Mouse (Mus musculus): ENCODE data around the gene Anxa4.

Anxa4 gene

DNA sequence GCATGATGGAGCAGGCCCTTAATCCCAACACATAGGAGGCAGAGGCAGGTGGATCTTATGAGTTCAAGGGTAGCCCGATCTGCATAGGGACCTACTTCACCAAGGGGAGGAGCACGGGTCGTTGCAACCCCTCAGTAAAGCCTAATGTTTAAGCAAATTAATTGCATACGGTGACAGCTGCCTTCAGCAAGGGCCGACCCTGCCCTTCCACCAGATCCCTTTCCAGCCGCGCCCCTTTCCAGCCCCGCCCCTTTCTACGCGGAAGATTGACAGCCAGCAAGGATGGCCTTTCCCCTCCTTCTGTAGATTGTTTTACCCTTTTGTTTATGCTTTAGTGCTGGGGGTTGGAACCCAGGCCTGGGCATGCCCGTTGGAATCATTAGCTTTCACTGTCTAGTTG lies 8.0 kb upstream of the Anxa4 start:
- whole genome bisulfite sequencing = 62% methylated on average over 11 of the region's 11 CpGs

DNA sequence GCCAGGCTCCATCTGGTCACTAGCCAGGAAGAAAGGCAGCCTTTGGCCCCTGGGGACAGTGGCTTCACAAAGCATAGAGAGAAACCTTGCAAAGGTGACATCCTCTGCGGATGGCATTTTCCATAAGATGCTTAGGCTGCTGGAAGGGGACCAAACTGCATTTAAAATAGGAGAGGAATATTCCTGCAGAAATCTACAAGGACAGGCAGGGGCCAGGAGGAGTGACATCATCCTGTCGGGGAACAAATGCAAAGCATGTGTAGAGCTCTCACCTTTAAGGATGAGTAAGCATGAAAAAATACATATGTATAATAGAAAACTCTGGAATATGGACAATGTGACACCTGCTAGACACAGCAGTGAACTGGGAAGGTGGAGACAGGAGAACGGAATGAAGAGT lies 7.1 kb upstream of the Anxa4 start:
- WGBS = 66% methylated on average over 3 of the region's 3 CpGs

- WGBS = 85% methylated on average over 4 of the region's 4 CpGs
These were observed 4.1 kb upstream of the Anxa4 start for GRCm38 (mm10) chr6:86797455-86797854.

GRCm38 (mm10) chr6:86793957-86794356 lies 573 bp upstream of the Anxa4 start:
- WGBS = 75% methylated on average over 5 of the region's 5 CpGs

GRCm38 (mm10) chr6:86790351-86790943 lies 2.9 kb downstream of the Anxa4 start:
- WGBS = 91% methylated on average over 10 of the region's 10 CpGs

GRCm38 (mm10) chr6:86788242-86788641 lies 5.1 kb downstream of the Anxa4 start:
- WGBS = 86% methylated on average over 4 of the region's 4 CpGs

DNA sequence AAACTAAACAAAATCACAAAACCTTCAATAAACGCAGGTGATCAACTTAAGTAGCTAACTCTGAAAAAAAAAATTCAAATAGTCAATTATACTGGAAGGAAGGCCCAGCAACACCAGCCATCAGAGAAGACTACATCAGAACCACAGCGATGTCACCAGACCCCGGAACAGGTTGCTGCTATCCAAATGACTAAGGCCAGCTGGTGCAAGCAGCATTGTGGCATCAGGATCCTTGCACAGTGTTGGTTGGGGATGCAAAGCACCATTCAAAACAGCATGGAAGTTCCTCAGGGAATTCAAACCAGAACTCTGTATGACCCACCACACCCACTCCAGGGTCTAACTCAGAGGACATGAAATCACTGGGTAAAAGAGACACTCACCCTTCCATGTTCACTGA lies 6.8 kb downstream of the Anxa4 start:
- 96% methylated on average over 3 of the region's 3 CpGs for WGBS

- 87% methylated on average over 3 of the region's 3 CpGs for WGBS
These were observed 8.6 kb downstream of the Anxa4 start for GRCm38 (mm10) chr6:86784739-86785138.

- 90% methylated on average over 2 of the region's 3 CpGs for WGBS
These were observed 11.0 kb downstream of the Anxa4 start for GRCm38 (mm10) chr6:86782342-86782741.

DNA sequence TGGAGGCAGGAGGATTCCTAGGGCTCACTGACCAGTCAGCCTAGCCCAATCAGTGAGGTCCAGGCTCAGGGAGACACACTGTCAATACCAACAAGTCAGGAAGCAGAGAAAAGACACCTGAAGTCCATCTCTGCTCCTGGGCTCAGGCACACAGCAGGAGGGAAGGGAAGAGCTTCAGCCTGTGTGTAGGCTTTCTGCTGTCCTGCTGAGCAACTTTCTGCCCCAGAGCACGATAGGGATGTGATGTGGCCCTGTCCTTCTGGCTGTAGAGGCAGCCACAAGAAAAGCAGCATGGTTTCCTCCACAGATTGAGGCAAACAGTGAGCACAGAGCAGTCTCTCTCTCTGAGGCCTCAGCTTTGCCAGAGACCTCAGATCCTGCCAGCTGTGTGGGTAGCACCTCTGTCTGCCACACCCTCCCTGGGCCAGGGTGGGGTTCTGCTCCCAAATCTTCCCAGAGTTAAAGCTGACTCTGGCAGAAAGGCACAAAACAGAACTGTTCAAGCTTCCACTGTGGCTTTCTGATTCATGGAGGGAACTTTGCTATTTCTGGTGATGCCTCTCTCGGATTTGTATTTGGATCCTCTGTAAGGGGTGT lies 11.9 kb downstream of the Anxa4 start:
- WGBS = 20% methylated on average over 2 of the region's 2 CpGs

DNA sequence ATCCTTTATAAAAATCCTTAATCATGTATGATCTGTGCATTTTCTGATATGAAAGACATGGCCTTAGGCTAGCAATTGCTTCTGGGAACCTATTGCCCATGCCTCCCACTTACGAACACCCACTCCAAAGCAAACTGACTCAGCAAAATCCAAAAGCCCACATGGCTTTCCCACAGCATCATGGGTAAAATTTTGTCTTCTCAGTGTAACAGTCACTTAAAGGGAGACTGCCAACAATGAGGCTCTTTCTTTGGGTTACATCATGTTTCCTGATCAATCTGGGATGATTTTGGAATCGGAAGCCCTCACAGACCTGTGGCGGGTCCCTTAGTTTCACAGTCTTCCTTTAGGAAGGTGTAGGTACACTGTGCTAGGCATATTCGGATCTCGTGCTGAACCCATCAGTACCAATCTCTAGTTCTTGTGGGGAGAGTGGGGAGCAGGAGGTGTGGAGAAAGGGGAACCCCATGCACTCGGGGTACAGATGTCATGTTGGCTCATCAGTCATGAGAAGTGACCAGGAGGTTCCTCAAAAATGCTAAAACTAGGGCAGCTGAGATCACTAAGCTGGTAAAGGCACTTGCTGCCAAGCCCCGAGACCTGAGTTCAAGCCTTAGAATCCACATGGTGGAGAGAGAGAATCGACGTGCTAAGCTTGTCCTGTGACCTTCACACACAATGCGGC lies 14.3 kb downstream of the Anxa4 start:
- WGBS = 89% methylated on average over 10 of the region's 10 CpGs

- 69% methylated on average over 3 of the region's 3 CpGs for WGBS
These were observed 16.2 kb downstream of the Anxa4 start for GRCm38 (mm10) chr6:86777181-86777580.

GRCm38 (mm10) chr6:86776706-86777071 lies 16.7 kb downstream of the Anxa4 start:
- WGBS = 33% methylated on average over 4 of the region's 4 CpGs

- WGBS = 50% methylated on average over 8 of the region's 8 CpGs
These were observed 17.2 kb downstream of the Anxa4 start for GRCm38 (mm10) chr6:86776001-86776705.

DNA sequence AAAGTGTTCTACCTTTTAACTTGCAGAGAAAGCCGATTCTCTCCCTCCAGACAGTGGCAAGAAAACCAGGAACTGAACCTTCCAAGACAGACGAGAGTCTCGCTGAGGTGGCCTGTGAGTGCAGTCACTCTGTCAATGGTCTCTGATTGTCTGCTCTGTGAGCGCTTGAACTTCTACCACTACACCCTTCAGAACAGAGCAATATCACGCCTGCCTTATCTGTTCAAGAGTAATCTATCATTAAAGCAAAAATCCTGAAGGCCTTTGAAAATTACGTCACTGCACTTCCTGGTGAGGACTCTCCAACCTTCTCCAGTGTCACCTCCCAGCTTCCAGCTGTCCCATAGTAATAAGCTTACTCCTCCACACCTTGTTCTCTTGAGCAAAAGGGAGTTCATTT lies 18.4 kb downstream of the Anxa4 start:
- WGBS = 89% methylated on average over 6 of the region's 6 CpGs

- 95% methylated on average over 4 of the region's 4 CpGs for WGBS
These were observed 19.6 kb downstream of the Anxa4 start for GRCm38 (mm10) chr6:86773830-86774229.

DNA sequence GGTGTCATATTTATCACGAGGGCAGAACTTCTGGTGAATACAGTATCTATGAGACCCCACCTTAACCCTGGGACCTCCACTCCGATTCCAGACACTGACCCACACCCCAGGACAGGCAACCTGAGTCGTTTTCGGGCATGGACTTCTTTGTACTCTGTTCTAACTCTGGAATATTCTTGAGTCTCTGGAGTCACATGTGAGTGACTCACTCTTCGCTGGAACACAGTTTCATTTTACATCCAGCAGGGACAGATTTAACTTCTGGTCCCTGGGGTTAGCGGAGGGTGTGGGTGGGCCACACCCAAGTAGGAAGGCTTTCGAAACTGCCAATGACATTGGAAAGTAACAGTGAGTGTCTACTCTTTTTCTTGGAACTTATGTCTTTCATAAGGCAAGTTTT lies 20.8 kb downstream of the Anxa4 start:
- WGBS = 47% methylated on average over 7 of the region's 7 CpGs

- WGBS = 91% methylated on average over 4 of the region's 4 CpGs
These were observed 24.4 kb downstream of the Anxa4 start for GRCm38 (mm10) chr6:86768938-86769337.

- 83% methylated on average over 4 of the region's 4 CpGs for WGBS
These were observed 25.1 kb downstream of the Anxa4 start for GRCm38 (mm10) chr6:86768186-86768776.

DNA sequence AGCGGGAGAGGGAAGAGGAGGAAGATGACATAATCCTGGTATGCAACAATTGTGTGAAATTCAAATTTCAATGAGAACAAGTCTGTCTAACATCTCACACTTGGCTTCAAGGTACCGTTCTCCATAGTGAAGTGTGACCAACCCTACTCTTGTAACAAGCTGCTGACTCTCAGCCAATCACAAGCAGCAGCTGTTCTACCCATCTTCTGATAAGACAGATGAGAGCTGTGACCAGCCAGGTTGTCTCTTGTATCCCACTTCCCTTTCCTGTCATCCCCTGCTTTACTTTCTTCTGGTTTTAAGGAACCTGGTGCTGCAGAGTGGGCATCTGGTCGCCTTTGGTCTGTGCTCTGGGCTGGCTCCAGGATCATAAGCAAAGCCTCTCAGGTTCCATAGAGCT lies 25.9 kb downstream of the Anxa4 start:
- WGBS = 78% methylated on average over 3 of the region's 3 CpGs

- 83% methylated on average over 6 of the region's 6 CpGs for WGBS
These were observed 27.7 kb downstream of the Anxa4 start for GRCm38 (mm10) chr6:86765637-86766059.

GRCm38 (mm10) chr6:86754105-86754863 lies 39.1 kb downstream of the Anxa4 start:
- 94% methylated on average over 10 of the region's 10 CpGs for WGBS

Measured in cerebral cortex, adult 2 months (tissue).